Mouse (Mus musculus): Measurements from ENCODE around the gene Bnc2.

GRCm38 (mm10) chr4:84361165-84361564, 313.9 kb downstream of the Bnc2 start:
- TF ChIP-seq POLR2A (IDR thresholded peaks at IDR 0.05; ENCODE audit: borderline replicate concordance, extremely low read depth, low read depth, low read length): no peak
- TF ChIP-seq CTCF (IDR thresholded peaks at IDR 0.05; ENCODE audit: insufficient read depth, low read length): no peak
